Mouse (Mus musculus) CD8-positive naive resting alpha-beta T cell, adult 2 months (primary cell): ENCODE data around the gene Mdfi.

Source experiments
- DNase-seq, 2 experiments: peaks; one replicate each; pipeline ENCODE4 v3.0.0; 2022; ENCODE audit warnings: low read depth in 2 of 2, low spot score in 2 of 2

Mdfi gene

GRCm38 (mm10) chr17:47805047-47805835 is 29.2 kb downstream of the Mdfi start:
- DNase-seq = no peak

GRCm38 (mm10) chr17:47803662-47804061 is 30.8 kb downstream of the Mdfi start:
- no peak for DNase-seq

GRCm38 (mm10) chr17:47802806-47803205 is 31.7 kb downstream of the Mdfi start:
- DNase-seq = no peak

- no peak for DNase-seq
Measured at GRCm38 (mm10) chr17:47797383-47797782, 37.1 kb downstream of the Mdfi start.

- DNase-seq = no peak
Measured at GRCm38 (mm10) chr17:47796968-47797367, 37.5 kb downstream of the Mdfi start.

- no peak for DNase-seq
Measured at GRCm38 (mm10) chr17:47796156-47796816, 38.2 kb downstream of the Mdfi start.

GRCm38 (mm10) chr17:47795446-47795845 is 39.0 kb downstream of the Mdfi start:
- DNase-seq = peak; percentile 21 to 39

- peak; percentile 59 to 68 for DNase-seq
Measured at GRCm38 (mm10) chr17:47793377-47793776, 41.1 kb downstream of the Mdfi start.

- DNase-seq = peak; percentile 27 to 40
Measured at GRCm38 (mm10) chr17:47792098-47792863, 42.2 kb downstream of the Mdfi start.

- no peak for DNase-seq
Measured at GRCm38 (mm10) chr17:47788996-47789395, 45.5 kb downstream of the Mdfi start.

- no peak for DNase-seq
Measured at GRCm38 (mm10) chr17:47788306-47788705, 46.2 kb downstream of the Mdfi start.

GRCm38 (mm10) chr17:47787632-47788031 is 46.9 kb downstream of the Mdfi start:
- DNase-seq = no peak

GRCm38 (mm10) chr17:47784411-47784810 is 50.1 kb downstream of the Mdfi start:
- no peak for DNase-seq

GRCm38 (mm10) chr17:47783445-47784223 is 50.9 kb downstream of the Mdfi start:
- no peak for DNase-seq

- no peak for DNase-seq
Measured at GRCm38 (mm10) chr17:47782486-47782885, 52.0 kb downstream of the Mdfi start.

- DNase-seq = no peak
Measured at GRCm38 (mm10) chr17:47780470-47780869, 54.0 kb downstream of the Mdfi start.

GRCm38 (mm10) chr17:47777141-47777540 is 57.4 kb downstream of the Mdfi start:
- no peak for DNase-seq

GRCm38 (mm10) chr17:47773604-47774003 is 60.9 kb downstream of the Mdfi start:
- DNase-seq = no peak

GRCm38 (mm10) chr17:47769389-47770299 is 64.8 kb downstream of the Mdfi start:
- no peak for DNase-seq

GRCm38 (mm10) chr17:47768707-47769276 is 65.7 kb downstream of the Mdfi start:
- DNase-seq = peak; percentile 9 to 38
